Mouse (Mus musculus): ENCODE measurements around the gene Chd2.
"Not testable (repeated sequence)": the region's sequence is repeated elsewhere in the genome, so short reads cannot be mapped to it uniquely, and the experiment has no call there.

Chd2 gene

DNA sequence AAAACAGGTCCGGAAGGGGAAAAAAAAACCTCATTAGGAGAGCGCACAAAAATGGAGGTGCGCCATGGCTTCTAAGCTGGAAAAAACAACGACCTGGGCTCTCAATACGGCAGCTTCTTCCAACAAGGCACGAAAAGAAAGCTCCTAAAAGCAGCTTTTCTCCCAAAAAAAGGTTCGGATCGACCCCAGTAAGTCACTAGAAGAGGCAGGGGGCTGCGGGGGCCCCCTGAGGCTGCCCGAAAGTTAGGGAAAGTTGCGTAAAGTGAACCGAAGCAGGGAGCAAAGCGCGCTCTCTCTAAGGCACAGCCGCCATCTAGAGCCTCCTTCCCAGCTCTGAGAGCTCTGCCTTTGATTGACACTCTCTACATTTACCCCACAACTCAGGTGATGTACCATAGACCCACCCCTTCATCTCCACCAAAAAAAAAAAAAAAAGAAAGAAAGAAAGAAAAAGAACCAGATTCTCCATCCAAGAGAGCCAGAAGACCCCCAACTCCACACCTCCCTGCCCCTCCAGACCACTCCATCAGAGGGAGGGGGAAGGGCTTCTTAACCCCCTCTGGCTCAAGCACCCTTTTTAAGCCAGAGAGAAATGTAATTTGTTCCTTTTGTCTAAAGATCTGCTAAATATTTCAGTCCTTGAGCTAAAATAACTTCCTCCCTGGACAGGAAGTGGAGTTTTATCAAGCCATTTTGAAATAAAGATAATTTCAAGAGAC is at the start of gene Chd2:
Chd2 (minus strand) TSS at position 419 of the 719 bp plus-strand sequence.
- DNase-seq (ENCODE audit: low spot score) = peak; percentile 75

DNA sequence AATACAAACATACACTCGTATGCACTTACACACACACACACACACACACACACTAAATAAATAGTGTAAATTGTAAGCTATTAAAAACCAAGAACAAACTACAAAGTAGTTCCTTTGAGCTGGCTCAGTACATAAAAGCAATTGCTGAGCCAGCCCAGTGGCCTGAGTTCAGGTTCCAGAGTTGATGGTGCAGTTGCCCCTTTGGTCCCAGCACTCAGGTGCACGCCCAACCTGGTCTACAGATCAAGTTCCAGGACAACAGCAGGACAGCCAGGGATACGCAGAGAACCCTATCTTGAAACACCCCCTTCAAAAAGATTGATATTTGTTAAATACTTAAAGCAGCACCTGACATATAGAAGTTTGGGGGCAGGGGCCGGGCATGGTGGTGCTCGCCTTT is 49.1 kb upstream of the Chd2 start:
- DNase-seq (ENCODE audit: low spot score) = no peak

DNA sequence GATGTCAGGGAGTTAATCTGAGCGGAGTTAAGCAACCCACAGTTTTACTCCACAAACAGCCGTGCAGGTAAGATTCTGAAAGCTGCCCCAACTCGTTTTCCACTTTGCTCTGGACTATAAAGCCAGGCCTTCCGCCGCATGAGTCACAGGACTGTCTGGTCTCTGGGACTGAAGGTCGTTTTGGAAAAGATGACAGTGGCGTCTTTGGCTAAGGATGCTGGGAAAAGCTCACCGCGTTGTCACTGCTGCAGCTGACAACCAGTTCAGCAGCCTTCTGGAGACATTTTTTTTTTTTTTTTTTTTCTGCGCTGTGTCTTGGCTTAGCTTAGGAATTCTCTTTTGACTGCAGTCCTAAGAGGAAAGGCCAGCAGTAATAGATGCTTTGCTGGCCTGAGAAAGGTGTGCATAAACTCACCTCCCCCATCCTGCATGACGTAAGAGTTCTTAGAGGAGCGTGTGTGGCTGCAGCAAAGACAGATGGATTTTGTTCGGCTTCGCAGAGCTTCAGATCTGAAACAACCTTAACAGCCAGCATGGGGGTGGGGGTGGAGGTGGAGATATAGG is 47.7 kb upstream of the Chd2 start:
- DNase-seq (ENCODE audit: low spot score) = no peak

DNA sequence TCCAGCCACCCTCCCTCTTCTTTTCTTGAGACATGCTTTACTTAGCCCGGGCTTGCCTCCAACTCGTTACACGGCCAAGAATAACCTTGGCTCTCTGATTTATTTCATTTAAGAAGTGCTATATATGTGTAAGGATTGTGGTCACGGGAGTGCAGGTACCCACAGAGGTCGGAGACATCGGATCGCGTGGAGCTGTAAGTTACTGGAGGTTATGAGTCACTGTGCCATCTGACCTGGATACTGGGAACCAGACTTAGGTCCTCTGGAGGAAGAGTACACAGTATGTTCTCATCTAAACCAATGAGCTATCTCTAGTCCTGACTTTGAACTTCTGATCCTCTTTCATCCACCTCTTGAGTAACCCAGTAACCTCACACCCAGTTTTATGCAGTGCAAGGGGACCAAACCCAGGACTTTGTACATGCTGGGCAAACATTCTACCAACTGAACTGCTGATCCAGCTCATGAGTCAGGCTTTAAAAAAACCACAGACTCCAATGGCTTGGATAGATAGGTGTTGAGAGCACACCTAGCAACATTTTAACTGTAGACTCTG is 46.8 kb upstream of the Chd2 start:
- DNase-seq (ENCODE audit: low spot score) = no peak

DNA sequence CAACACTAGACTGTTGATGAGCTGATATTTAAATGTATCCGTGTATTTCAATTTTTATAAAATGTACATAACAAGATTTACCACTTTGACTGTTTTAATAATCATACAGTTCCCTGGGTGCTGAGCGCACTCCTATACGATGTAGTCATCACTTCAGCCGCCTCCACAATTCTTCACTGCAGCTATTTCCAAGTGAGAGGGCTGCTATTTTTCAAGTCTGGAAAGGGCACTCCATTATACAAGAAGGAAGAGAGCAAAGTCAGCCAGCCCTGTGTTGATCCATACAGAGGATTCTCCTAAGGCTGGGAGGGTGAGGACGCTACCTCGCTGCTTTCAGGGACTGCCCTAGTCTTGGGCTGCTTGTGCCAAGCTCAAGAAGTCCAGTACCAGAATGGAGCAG is 45.1 kb upstream of the Chd2 start:
- DNase-seq (ENCODE audit: low spot score) = no peak

DNA sequence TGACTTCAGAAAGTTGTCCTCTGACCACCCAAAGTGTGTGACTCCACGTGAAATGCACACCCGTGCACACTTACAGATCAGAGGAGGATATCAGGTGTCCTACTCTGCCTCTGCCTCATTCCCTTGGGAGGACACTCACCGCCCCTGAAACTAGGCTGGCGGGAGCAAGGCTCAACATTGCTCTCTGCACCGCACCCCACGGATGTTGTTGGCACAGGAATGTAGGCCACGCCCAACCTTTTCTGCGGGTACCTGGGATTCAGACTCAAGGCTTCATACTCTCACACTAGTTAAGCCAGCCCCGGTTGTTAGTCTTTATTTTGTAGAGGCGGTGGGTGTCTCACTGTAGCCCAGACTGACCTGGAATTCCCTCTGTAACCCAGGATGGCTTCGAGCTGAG is 44.6 kb upstream of the Chd2 start:
- DNase-seq (ENCODE audit: low spot score) = no peak

DNA sequence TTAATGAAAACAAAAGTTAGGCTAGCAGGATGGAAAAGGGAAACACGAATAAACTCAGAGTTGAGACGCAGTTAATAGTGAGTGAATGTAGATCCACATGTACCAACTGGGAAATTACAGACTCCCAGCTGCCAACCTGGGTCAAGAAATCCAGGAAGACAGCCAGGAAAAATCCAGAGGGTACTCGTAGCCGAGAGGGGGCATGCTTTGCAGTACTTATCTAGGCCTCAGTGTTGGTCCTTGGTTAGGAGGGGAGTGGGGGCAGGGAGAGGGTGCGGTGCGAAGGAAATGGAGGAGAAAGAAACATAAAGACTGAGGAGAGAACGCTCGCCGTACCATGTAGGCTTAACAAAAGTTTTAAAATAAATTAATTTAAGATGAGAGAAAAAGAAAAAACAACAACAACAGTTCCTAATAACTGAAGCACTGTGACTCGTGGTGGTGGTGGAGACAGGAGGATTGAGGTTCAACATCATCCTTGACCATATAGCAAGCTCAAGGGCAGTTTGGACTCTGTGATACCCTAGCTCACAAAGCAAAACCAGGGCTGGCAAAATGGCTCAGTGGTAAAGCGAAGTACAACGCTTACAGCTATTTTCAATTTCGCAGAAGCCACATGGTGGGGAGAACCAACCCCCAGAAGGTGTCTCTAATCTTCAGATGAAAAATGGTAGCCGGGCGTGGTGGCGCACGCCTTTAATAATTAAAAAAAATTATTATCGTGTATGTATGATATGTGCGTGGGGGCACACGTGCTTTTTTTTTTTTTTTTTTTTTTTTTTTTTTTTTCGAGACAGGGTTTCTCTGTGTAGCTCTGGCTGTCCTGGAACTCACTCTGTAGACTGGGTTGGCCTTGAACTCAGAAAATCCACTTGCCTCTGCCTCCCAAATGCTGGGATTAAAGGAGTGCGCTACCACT is 43.7 kb upstream of the Chd2 start:
- no peak for DNase-seq (ENCODE audit: low spot score)

DNA sequence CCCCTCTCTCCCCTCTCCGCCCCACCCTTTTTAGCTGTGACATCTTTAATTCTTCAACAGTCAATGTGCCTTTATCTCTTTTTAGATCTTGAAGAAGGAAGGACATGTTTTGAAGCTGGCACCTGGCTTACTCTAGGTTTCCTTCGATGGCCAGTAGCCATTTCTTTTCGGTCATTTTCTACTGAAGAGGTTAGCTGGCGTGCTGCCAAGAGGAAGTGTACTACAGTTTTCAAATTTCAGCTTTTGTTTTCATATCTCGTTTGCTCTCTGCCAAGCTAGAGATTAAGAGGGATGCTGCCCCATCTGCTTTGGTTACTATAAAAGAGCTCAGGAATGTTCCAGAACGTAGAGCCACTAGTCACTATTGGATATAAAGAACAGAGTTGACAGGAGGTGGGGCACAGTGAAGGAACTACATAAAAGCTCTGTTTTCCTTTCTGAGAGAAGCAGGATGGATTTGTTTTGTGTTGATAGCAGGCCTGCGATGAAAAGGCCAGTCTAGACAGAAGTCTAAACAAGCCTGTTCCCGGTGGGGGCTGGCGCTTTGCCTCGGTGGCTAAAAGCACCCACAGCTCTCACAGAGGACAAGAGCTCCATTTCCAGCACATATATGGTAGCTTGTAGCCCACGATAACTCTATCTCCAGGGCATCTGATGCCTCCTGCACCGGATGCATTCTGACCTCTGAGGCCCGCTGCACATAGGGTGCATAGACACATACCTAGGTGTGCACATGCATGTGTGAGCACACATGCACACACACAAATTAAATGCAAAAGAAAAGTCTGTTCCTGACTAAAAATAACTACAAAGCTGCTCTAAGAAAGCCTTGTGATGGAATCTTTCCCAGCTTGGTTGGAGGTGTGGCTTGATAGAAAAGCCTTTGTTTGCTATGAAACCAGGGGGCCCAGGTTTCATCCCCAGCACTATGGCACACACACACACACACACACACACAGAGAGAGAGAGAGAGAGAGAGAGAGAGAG is 42.7 kb upstream of the Chd2 start:
- peak; percentile 72 for DNase-seq (ENCODE audit: low spot score)

DNA sequence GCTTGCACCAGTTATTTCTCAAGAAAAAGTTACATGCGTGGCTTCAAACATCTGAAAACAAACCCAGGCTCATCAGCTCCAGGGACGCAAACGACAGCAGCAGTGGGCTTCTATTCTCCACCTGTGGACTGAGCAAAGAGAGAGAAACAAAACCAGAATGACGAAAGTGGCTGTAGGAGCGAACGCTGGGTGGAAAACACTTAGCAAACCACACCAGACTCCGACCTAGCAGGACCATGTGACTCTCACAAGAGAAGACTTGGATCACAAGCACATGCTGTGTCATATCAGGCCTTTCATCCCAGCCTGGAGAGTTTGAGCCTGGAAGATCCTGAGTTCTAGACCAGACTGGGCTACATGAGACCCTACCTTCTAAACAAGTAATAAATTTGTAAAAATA is 41.8 kb upstream of the Chd2 start:
- DNase-seq (ENCODE audit: low spot score) = no peak

DNA sequence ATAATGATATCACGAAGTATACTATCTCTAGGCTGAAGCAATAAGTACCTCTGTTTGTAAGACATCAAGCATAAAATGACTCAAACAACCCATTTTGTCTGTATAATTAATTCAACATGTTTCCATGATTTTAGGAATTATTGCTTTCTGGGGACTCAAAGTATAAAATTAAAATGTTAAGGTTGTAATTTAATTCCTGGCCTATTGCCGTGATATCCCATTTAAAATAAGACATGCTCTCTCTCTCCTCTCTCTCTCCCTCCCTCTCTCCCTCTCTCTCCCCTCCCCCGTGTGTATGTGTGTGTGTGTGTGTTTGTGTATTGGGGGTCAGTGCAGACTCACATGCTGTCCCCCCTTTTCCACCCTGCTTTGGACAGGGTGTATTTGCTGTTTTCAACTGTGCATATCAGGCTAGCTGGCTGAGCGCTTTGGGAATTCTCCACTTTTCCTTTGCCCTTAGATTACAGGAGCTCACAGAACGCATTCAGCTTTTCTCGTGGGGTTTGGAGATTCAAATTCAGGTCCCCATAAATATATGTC is 40.3 kb upstream of the Chd2 start:
- no peak for DNase-seq (ENCODE audit: low spot score)

DNA sequence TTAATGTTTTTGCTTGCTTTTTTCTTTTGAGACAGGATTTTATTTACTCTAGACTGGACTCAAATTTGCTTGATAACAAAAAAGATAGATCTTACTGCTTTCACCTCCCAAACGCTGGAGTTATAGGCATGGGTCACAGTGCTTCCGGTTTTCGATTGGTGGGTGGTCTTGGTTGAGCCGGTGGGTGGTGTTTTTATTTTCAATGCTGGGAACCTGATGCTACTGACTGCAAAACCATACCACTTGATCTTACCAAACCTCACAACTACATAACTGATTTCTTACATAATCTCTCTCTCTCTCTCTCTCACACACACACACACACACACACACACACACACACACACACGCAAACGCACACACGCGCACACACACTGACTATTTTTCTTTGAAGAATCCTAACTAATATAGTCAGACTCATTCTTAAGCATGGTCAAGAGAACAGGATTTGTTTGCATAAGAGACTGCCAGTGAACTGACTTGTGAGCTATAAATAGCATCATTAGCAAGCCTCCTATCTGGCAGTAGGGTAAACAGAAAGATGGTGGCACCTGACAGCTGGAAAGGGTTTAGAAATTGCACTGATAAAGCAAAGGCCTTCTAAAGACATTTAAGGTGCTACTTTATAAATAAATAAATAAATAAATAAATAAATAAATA is 37.6 kb upstream of the Chd2 start:
- DNase-seq (ENCODE audit: low spot score) = peak; percentile 72

DNA sequence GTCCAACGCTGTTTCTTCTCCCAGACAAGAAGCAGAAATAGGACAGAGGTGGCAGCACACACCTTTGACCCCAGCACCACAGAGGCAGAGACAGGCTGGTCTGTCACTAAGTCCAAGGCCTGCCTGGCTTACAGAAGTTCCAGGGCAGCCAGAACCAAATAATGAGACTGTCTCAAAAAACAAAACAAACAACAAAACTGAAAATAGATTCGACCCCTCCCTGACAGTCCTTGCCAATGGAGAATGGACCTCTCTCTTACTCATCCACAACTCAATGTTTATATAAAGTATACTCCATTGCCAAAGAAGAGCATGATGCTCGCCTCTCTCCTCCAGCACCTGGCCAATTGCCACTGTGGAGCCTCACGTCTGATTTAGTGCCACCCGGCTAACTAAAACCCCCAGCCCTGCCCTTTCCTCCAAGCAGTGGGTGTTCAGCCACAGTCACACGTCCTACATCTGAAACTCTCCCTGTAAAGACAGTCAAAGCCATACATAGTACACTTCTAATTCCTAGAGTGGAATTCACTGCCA is 36.3 kb upstream of the Chd2 start:
- DNase-seq (ENCODE audit: low spot score) = no peak

DNA sequence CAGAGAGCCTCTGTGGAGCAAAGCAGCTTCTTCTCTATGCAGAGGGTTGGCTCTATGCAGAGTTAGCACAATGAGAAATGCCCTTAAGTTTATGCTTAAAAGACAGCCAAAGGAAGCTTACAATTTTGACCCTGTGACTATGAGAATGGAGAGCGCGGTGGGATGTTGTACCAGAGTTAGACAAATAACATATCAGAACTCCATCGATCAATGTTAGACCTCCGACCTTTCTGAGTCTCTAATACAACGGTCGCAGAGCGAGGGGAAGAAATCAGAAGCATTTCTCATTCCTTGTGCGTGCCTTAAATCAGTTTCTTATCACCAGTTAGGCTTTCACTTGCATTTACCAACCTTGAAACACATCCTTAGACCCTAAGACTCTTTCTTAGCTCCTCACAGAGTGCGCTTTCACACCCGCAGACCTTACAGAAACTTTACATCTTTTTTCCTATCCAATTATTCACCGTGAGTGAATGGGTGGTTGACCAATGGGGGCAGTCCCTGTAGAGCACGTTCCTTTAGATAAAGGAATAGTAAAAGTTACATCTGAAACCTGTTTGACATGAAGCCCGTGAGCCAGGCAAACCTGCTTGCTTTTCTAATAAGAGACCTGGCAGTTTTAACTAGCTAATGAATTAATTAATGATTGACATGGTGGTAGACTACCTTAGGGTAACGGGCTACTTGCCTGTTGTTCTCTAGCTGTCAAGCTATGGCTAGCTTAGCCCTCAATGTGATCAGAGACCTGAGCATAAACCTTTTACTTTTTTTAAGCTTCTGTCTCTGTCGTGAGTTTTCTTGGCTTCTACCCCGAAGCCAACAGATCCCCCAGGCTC is 34.7 kb upstream of the Chd2 start:
- no peak for DNase-seq (ENCODE audit: low spot score)

DNA sequence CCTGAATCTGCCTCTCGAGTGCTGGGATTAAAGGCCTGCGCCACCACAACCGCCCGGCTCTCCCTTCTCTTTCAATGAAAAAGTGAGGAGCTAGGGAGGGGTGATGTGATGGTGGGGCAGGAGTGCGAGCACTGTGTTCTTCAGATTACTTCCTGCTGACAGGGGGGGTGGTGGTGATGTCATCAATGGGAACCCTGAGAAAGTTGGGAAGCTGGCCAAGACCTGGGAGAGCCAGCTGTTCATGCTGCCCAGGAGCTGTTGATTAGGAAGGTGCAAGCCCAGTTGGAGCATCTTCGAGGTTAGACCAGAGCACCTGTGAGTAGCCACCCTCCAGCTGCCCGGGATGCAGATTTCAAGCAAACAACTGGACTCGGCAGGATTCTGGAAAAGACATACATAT is 33.6 kb upstream of the Chd2 start:
- no peak for DNase-seq (ENCODE audit: low spot score)

DNA sequence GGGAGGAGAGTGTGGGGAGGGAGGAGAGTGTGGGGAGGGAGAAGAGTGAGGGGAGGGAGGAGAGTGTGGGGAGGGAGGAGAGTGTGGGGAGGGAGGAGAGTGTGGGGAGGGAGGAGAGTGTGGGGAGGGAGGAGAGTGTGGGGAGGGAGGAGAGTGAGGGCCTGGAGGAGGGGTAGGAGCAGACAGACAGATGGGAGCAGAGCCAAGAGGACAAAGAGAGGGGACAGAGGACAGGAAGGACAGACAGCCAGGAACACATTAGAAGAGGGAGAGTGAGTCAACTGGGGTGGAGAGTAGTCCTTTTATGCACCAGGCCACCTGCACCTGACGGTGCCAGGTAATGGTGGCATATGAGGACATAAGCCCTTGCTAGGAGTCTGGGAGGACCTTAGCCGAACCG is 33.0 kb upstream of the Chd2 start:
- not testable (repeated sequence) for DNase-seq (ENCODE audit: low spot score)

DNA sequence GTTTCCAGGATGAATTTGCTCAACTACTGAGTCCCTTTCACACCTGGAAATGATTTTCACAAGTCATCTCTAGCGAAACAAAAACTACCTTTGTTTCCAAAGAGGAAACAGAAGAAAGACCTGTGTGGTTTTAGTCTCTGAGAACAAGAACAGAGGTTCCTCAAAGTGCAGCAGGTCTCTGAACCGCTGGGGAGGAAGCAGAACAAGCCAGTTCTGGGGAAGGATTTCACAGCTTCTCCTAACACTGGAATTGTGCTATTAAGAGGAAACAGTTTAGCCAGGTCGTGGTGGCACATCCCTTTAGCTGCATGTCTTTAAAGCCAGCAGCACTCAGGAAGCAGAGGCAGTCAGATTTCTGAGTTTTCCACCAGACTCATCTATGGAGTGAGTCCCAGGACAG is 30.9 kb upstream of the Chd2 start:
- DNase-seq (ENCODE audit: low spot score) = no peak

DNA sequence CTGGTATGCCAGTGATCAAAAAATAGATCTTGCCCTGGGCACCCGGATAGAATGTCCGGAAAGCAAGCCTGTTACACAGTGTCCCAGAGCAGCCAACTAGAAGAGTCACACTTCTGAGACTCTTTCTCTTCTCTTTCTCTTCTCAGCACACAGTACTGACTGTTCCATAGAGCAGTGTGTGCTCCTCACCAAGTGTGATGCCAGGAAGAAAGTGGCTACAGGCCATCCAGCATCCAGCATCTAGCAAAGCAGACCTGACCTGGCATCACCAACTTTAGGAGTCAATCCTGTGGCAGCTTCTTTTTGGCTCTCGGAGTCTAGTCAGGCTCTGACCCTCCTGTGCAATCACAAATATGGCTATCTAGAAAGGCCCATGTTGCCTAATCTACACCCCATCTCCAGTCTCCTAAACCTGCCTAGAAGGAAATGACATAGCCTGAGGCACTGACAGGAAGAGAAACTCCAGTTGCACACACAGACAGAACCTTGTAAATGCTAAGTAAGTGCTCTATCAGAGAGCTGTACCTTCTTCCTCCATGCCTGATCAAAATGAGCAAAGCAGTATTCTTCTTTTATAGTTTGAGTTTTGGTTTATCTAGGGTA is 27.3 kb upstream of the Chd2 start:
- no peak for DNase-seq (ENCODE audit: low spot score)

DNA sequence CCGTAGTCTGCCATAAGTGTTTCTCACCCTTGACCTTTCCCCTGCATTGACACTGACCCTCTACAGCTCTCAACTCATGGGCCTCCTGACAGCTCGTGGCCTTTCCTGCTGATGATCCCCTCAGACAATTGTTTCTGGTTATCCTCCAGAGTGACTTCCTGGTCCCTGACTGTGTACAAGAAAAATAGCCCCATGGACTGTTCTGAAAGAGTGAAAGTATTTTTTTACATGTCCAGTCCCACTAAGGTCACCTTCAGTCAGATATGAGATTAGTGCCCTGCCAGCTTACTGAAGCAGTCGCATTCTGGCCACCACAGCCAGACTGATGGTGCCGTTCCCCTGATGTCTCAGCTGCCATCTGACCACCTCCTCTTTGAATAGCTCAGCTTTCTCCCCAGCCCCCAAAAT is 26.1 kb upstream of the Chd2 start:
- DNase-seq (ENCODE audit: low spot score) = no peak

DNA sequence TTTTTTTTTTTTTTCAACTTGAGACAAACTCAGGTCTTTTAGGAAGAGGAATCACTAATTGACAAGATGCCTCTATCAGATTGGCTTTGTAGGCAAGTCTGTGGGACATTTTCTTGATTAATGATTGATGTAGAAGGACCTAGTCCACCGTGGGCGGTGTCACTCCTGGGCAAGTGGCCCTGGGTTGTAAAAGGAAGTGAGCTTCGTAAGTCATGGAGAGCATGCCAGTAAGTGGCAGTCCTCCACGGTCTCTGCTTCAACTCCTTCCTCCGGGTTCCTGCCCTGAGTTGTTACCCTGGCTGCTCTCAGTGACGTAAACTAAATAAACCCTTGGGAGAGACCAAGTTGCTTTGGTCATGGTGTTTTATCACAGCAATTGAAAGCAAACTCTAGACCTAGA is 22.5 kb upstream of the Chd2 start:
- DNase-seq (ENCODE audit: low spot score) = no peak

All from lung, postnatal 25 days (tissue).